In the genomic region with DNA sequence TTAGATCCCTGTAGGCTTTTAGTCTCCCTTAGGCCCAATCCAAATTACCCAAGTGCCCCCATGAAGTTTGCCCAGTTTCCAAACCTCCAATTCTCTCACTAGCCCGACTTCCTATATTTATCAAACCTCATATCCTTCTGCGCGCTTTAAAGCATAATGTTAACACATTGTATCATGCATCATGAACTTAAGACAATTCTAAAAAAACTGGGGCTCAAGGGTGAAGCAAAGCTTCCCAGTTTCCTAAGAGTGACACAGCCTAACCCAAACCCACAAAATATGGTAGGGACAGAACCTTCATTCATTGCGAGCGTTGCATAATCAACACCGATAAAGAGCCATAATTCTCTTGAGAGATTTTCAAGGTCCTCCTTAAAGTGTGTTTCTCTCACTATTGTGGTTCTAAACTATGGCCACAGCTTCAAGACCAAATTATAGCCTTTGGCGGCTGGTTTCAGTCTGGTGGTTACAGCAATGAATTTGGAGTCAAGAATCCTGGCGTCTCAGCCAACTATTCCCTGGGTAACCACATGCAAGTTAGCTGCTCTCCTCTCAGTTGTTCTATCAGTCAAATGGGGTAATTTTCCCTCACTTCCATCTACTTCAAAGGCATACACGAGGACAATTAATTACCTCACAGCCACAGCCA, we compare ENCODE assay signal across 25 mouse cellular contexts. TPM values are rescaled to one million over a fixed set of nuclear protein-coding genes. Genes with fewer than 3 reads are reported as not detected.
DNase-seq lines count a peak whose midpoint lies in the region; ATAC-seq lines count a peak whose summit lies in the region.
"Had no signal": no experiment of that assay in that cellular context is flagged by ENCODE, and none has a peak within 500 bp of the region (broad histone marks: within the 10 kb centered on the region; RNA-seq: fewer than 3 reads in every experiment).

No protein-coding gene starts in this region.

- H3K27ac ChIP-seq in midbrain, embryonic 14.5 days (replicated peaks; ENCODE audit: low read depth, low read length) = no peak overlapping the region
- no peak overlapping the region for H3K27ac ChIP-seq in forebrain, embryonic 12.5 days
- H3K27ac ChIP-seq: embryonic facial prominence, embryonic 12.5 days; forebrain, embryonic 10.5 days; forebrain, embryonic 15.5 days; gastrocnemius, adult 2 months; heart, adult 2 months; hindbrain, embryonic 10.5 days; hindbrain, embryonic 14.5 days had no signal

- DNase-seq in frontal cortex, postnatal 36 days (ENCODE audit: low spot score in 2 of 2) = no peak
- peak; percentile 54 for DNase-seq in 3134 (ENCODE audit: extremely low read depth, insufficient read length, low spot score)
- peak; percentile 38 for DNase-seq in Muller cell, postnatal 12 days (ENCODE audit: inconsistent ontology term)
- peak; percentile 88 for DNase-seq in fibroblast of lung, adult 2 months (ENCODE audit: low read depth)
- no peak for DNase-seq in left cerebral cortex, adult 9 months (ENCODE audit: low spot score in 2 of 2)
- no peak for DNase-seq in midbrain, embryonic 14.5 days
- DNase-seq: adrenal gland, adult 8-10 months; cerebellum, adult 11 months; cerebellum, adult 8-10 months; embryo, embryonic 11 days; gastrocnemius, adult 2 months; gastrocnemius, postnatal 36 days; heart, adult 2 months; kidney, adult 2 months had no signal

- ATAC-seq in frontal cortex, adult (ENCODE audit: low TSS enrichment) = 0 out of 2 replicates have a peak, but pooled peaks have one; percentile 8
- no peak for ATAC-seq in midbrain, embryonic 14.5 days (ENCODE audit: low FRiP score, low TSS enrichment)
- no peak for ATAC-seq in forebrain, embryonic 12.5 days (ENCODE audit: low FRiP score)
- ATAC-seq: CD4-positive, CD25-positive, alpha-beta regulatory T cell, adult 4 months; forebrain, embryonic 15.5 days; intestine, embryonic 16.5 days had no signal

- no peaks in the 10 kb centered on the region for H3K27me3 ChIP-seq in midbrain, embryonic 14.5 days (ENCODE audit: control insufficient read depth, insufficient read depth, low read length)
- H3K27me3 ChIP-seq in forebrain, embryonic 12.5 days = no peaks in the 10 kb centered on the region
- H3K27me3 ChIP-seq: embryonic facial prominence, embryonic 12.5 days; forebrain, embryonic 15.5 days; heart, embryonic 12.5 days had no signal

- no peaks in the 10 kb centered on the region for H3K9me3 ChIP-seq in midbrain, embryonic 14.5 days (ENCODE audit: control insufficient read depth, low read length)
- H3K9me3 ChIP-seq in forebrain, embryonic 12.5 days = no peaks in the 10 kb centered on the region
- H3K9me3 ChIP-seq: embryonic facial prominence, embryonic 12.5 days; forebrain, embryonic 10.5 days; forebrain, embryonic 15.5 days; G1E; heart, embryonic 12.5 days; hindbrain, embryonic 10.5 days had no signal

- H3K4me3 ChIP-seq in midbrain, embryonic 14.5 days (replicated peaks; ENCODE audit: low read depth, low read length) = no peak overlapping the region
- no peak overlapping the region for H3K4me3 ChIP-seq in forebrain, embryonic 12.5 days (replicated peaks)
- H3K4me3 ChIP-seq: embryonic facial prominence, embryonic 12.5 days; forebrain, embryonic 10.5 days; forebrain, embryonic 15.5 days; gastrocnemius, adult 2 months; heart, adult 2 months; heart, embryonic 12.5 days; hindbrain, embryonic 10.5 days had no signal

- H3K4me1 ChIP-seq in midbrain, embryonic 14.5 days (ENCODE audit: control insufficient read depth, insufficient read depth, low read length) = no peaks in the 10 kb centered on the region
- no peaks in the 10 kb centered on the region for H3K4me1 ChIP-seq in forebrain, embryonic 12.5 days
- H3K4me1 ChIP-seq: embryonic facial prominence, embryonic 12.5 days; forebrain, embryonic 10.5 days; hindbrain, embryonic 10.5 days had no signal

- no peak overlapping the region for H3K4me2 ChIP-seq in midbrain, embryonic 14.5 days (ENCODE audit: low read length)
- no peak overlapping the region for H3K4me2 ChIP-seq in forebrain, embryonic 12.5 days
- H3K4me2 ChIP-seq: embryonic facial prominence, embryonic 12.5 days; forebrain, embryonic 15.5 days; heart, embryonic 12.5 days; hindbrain, embryonic 14.5 days had no signal

- no peak overlapping the region for H3K9ac ChIP-seq in midbrain, embryonic 14.5 days (replicated peaks; ENCODE audit: low read length)
- no peak overlapping the region for H3K9ac ChIP-seq in forebrain, embryonic 12.5 days
- H3K9ac ChIP-seq: embryonic facial prominence, embryonic 12.5 days; forebrain, embryonic 15.5 days; heart, embryonic 12.5 days; hindbrain, embryonic 14.5 days had no signal

- 91% methylated on average over 9 of the region's 9 CpGs for WGBS in midbrain, embryonic 14.5 days
- WGBS in forebrain, embryonic 12.5 days = 92% methylated on average over 9 of the region's 9 CpGs

- no peaks in the 10 kb centered on the region for H3K36me3 ChIP-seq in midbrain, embryonic 14.5 days (ENCODE audit: control insufficient read depth, insufficient read depth, low read length)
- H3K36me3 ChIP-seq in forebrain, embryonic 12.5 days (replicated peaks) = no peaks in the 10 kb centered on the region
- H3K36me3 ChIP-seq: embryonic facial prominence, embryonic 12.5 days; forebrain, embryonic 10.5 days; forebrain, embryonic 15.5 days; G1E; heart, embryonic 12.5 days; hindbrain, embryonic 10.5 days had no signal

RNA-seq across cellular contexts. Expression of gene Sem1, which starts 34.7 kb away (rescaled TPM):
- 146 and 164 TPM in 2 replicates for polyA plus RNA-seq in midbrain, embryonic 14.5 days (2014; fragmentation: Nextera tagmentation; extraction: Ambion mirVana)
- polyA plus RNA-seq in forebrain, embryonic 12.5 days (2016; fragmentation: Nextera tagmentation; extraction: Ambion mirVana) = 251 and 256 TPM in 2 replicates

Comparison
In these comparisons a context has a peak if more than half of its experiments do, and no peak if none do; other contexts are left out.
1. DNase-seq: peak in 3134 (single experiment), Muller cell, postnatal 12 days (single experiment) and fibroblast of lung, adult 2 months (single experiment); none in frontal cortex, postnatal 36 days (0 of 2), left cerebral cortex, adult 9 months (0 of 2) and midbrain, embryonic 14.5 days (single experiment).